Mouse (Mus musculus): ENCODE measurements around the gene Tekt3. TPM values are rescaled to one million over a fixed set of nuclear protein-coding genes. Genes with fewer than 3 reads are reported as not detected.

Tekt3 gene
- total RNA-seq, 2 experiments from 2014 or later, result not detected

GRCm38 (mm10) chr11:63136836-63137416 lies 75.5 kb downstream of the Tekt3 start:
- intact Hi-C loops (cut with DNase I), result loop anchor here (5.0 to 10.0 kb wide), 3 partner anchors 155 to 382 kb away; partner anchors contain the start of genes Gm10428 and Trim16
- DNase-seq, result no peak

- intact Hi-C loops (cut with DNase I), result loop anchor here (5.0 to 10.0 kb wide), 3 partner anchors 156 to 384 kb away; partner anchors contain the start of genes Gm10428 and Trim16
- DNase-seq, result no peak
Measured at GRCm38 (mm10) chr11:63138739-63139138, 77.3 kb downstream of the Tekt3 start.

DNA sequence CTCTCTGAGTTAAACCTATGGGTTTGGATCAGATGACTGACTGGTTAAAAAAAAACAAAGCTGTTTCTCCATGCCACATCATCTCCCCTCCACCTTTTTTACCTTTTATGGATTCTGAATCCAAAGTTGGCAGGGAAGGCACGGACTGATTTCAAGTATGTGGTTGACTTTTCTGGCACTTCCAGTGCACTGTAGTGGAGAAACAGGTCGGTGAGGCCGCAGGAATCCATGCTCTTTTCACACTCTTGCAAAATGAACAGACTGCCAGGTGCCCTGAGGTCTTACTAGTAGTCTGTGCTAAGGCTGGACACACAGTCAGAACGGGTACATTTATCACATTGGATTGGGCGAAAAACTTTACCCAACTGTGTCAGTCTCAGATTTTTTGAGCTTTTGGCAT lies 80.9 kb downstream of the Tekt3 start:
- intact Hi-C loops (cut with DNase I), result no loop called here

DNA sequence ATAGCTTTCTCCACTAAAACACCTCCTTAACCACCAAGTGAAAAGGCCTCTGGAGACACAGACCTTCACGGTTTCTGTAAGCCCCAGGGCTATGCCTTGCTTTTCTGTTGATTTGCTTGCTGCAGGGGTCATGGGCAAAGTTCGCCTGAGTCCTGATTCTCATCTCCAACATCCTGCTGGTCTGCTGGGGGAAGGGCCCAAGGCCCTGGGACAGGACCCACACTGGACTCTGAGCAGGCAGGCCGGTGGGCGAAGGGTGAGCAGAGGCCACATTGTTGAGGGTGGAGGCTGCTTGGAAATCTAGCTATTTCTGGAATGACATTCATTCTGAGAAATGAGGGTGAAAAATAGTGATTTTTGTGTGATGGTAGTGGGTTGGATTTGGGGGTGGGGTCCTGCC lies 81.4 kb downstream of the Tekt3 start:
- no peak for DNase-seq
- intact Hi-C loops (cut with DNase I), result no loop called here

More for the DNA sequence above, 80.9 kb downstream of the Tekt3 start:
- DNase-seq, result no peak

DNA sequence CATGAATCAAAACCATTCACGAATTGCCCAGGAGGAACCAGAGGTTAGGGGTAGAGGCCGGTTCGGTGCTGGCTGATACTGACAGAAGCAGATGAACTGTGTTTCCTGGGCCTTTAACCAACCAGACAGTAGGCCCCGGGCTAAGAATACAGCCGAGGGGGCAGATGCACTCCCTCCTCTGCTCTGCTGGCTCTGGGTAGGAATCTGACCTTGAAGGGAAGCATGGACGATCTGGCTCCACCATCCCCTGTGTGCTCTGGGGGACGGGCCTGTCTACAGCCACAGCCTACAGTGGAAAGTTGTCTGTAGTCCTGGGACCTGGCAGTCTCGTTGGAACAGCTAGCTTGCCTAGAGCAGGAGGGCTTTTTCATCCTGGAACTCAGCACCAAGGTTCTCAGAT lies 82.0 kb downstream of the Tekt3 start:
- DNase-seq, result peak; percentile 38 to 43
- intact Hi-C loops (cut with DNase I), result no loop called here

Other genes with a start within 250 kb of the Tekt3 start
- gene Trim16, start 241.4 kb upstream of the Tekt3 start, total RNA-seq (2021), result 1 to 10 TPM; 5.8 to 6.7 TPM
- under 1 TPM; 0.43 to 0.49 TPM for gene Fbxw10, start 214.6 kb upstream of the Tekt3 start, total RNA-seq (2021)
- gene Tvp23b, start 182.2 kb upstream of the Tekt3 start, total RNA-seq (2021), result 10 to 100 TPM; 18.5 to 19.2 TPM
- gene Cdrt4, start 110.5 kb upstream of the Tekt3 start, total RNA-seq (2021), result not detected
- gene Pmp22, start 67.3 kb downstream of the Tekt3 start, total RNA-seq (2021), result 10 to 100 TPM; 69.8 to 80.5 TPM

Measured in heart, postnatal 14 days (tissue).